Mouse (Mus musculus) right cerebral cortex, postnatal 4 days (tissue): ENCODE results near the gene Klrb1b.
"Not testable (repeated sequence)": the region's sequence is repeated elsewhere in the genome, so short reads cannot be mapped to it uniquely, and the experiment has no call there.

Source experiments
- DNase-seq: peaks from one replicate; pipeline ENCODE4 v3.0.0-alpha.2; 2022

Gene Klrb1b

DNA sequence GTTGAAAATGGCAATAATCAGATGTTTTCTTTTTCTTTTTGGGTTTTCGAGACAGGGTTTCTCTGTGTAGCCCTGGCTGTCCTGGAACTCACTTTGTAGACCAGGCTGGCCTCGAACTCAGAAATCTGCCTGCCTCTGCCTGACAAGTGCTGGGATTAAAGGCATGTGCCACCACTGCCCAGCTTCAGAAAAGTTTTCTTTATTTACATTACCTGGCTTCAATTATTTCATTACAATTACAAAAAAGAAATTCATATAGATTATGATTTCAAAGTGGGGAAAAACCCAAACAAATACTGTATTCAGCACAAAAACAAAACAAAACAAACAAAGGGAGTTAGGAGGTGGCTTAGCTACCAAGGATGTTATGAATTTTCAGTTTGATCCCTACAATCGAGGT is 14.5 kb upstream of the Klrb1b start:
- not testable (repeated sequence) for DNase-seq

DNA sequence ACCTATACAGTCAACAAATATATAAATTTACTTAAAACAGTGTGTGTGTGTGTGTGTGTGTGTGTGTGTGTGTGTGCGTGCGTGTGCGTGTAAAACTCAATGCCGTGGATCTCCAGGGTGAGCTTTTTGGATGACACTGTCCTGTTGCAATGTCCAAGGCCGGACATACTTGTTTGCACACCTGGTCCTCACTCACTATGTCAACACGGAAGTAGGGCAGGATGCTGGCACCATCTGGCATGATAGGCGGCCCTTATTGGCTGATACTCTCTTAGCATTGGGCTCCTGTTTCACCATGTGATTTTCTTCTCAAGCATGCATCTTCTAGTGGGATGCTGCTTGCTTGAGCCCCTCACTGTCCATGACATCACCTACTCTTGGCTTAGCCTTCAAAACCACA is 13.8 kb upstream of the Klrb1b start:
- no peak for DNase-seq

DNA sequence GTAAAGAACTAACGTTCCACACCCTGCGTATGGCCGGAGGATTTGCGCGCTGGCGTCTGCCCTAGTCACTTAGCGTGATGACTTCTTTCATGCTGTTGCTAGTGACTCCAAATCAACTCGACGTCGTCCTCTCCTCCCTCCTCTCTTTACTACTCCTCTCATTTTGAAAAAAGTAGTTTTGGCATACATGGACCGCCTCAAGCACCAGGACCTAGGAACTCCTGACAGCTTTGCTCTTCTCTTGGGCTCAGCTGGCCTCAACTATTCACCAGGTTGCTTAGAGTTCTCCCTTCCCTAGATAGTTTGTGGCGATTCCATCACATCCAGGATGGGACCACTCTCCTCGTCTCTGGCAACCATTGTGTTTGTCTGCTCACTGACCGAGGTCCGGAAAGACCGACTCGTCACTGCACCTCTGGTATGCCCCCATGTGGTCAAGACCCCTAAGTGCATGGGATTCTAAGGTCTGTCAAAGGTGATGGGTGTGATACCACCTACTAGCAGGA is 13.2 kb upstream of the Klrb1b start:
- DNase-seq = peak; percentile 58

DNA sequence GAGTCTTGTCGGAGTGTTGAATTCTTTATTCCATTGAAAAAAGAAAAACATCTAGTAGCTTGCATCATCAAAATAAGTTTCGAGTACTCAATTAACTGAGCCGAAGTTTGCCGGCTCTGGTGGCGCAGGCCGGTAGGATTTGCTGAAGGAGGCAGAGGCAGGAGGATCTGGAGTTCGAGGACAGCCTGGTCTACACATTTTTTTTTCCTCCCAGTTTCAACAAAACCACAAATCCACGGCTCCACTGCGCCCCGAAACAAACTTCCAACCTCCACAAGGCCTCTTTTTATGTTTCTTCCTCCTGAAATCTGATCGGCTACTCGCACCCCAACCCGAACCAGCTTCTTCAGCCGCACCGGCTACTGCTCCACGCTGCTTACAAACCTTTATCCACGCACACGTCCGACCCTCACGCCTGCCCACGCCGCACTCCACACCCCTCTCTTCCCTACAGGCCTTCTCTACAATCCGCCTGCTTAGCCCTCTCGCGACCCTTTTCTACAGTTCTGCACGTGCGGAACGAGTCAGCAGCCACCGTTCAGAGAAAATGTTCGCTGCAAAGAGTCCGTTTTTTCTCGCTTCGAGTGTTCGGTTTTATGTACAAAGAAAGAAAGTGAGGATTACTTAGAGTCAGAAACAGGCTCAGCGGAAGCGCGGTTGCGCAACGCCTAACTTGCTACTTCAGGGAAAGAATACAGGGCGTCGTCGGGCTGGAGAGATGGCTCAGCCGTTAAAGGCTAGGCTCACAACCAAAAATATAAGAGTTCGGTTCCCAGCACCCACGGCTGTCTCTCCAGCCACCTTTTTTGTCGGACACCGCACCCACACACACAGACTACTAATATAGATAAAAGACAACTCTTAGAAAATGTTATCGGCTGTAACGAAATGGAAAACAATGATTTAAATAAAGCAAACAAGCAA is 12.5 kb upstream of the Klrb1b start:
- DNase-seq = peak; percentile 82

DNA sequence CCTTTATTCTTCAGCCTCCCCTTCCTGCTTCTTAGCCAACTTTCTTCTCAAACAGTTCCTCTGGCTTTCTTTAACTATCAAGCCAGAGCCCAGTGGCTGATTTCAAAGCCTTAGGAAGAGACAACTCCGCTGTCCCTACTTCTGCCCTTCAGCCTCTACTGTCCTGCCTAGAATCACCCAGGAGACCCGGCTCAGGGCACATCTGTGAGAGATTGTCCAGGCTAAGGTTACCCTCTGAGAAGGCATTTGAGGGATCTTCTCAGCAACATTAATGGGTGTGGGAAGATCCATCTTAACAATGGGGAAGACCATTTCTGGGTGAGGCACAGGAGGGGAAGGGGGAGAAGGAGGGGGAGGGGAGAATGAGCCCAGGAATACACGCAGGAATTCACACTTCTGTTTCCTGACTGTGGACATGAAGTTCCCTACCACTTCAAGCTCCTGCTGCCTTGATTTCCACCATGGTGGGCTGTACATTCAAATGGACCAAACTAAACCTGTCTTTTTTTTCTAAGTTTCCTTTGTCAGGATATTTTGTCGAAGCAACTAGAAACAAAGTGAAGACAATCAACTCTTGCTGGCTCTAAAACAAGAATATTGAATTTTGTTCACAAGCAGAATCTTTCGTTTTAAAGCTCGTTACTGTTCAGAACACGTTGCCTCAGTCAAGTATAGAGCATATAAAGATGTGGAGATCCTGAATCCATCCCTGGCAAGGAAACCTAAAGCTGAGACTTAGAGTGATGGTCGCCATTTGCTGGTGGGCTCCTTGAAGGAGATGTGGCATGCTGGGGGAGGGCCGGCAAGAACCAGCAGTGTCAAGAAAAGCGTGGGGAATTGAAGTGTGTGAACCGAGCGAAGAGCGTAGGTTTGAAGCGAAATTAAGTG is 11.6 kb upstream of the Klrb1b start:
- DNase-seq = peak; percentile 40

DNA sequence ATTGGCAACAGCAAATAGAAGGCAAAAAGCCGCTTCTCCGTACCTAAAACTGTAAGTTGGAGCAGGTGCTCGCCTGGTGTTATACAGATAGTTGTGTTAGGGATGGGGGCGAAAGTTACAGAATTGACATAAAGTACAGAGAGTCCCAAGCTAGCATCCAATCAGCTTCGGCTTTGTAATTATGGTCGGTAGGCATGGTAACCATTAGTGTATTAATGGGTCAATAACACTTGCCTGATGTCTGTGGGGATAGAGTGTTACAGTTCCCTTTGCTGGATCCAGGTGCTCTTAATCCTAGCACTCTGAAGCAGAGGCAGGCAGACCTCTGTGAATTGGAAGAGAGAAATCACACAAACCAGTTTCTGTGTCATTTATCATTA is 10.8 kb upstream of the Klrb1b start:
- no peak for DNase-seq

DNA sequence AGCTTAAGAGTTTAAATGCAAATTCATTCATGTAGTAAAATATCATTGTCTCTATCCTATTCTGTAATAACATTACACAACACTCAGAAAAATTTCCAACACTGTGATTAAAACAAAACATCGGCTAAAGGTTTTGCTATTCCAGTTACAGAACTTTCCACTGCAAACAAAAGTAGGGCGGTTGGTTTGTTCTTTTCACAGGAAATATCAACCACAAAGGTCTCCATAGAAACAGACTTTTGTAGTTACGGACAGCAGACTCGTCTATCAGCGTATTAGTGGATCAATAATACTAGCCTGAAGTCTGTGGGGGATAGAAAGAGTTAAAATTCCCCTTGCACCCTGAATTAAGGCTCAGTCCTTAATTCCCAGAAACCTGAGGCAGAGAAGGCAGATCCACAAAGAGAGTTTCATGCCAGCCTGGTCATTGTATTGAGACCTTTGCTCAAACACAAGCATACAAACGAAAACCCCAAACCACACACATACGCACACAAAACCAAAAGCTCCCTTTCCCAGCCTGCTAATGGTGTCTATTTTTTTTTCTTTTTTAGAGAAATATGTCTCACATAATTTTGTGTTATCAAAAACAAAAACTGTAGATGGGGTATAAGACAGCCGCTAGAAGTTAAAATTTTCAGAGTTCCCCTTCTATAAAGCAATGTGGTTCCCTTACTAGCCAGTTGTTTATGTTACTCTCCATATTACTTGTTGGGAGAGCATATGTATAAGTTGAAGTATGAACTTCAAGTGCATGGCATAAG is 10.2 kb upstream of the Klrb1b start:
- no peak for DNase-seq

DNA sequence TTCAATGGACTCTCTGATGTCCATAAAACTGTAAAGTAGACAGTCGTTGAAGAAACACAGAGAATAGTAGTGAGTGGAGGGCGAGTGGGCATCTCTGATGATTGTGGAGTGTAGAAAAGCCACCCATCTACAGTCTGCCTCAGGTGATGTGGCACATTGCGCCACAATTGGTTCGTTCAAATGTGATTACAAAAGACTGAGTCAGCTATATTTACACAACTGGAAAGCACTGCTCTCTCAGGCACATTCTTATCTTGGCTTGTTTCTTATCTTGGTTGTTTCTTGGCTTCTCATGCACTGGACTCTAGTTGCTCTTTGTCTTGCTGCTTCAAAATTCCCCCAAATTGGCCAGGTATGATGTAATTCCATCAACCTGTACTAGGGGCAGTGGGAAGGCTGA is 9.4 kb upstream of the Klrb1b start:
- no peak for DNase-seq

DNA sequence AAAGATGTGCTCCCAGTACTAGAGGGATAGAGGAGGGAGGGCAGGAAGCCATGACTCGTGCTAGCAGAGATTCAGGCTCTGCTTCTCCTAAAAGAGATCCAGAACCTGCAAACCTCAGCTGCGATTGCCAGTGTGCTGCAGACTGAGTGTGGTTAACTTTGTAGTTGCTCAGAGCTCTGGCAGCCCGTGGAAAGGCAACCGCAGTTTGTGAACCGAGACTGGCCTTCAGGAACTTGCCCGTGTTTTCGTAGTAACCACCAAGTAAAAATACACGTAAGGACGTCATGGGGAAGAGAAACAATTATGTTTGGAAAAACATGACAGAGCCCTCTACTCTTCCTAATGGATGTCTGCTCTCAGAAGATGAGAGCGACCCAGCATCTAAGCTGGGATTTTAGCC is 6.9 kb upstream of the Klrb1b start:
- no peak for DNase-seq

DNA sequence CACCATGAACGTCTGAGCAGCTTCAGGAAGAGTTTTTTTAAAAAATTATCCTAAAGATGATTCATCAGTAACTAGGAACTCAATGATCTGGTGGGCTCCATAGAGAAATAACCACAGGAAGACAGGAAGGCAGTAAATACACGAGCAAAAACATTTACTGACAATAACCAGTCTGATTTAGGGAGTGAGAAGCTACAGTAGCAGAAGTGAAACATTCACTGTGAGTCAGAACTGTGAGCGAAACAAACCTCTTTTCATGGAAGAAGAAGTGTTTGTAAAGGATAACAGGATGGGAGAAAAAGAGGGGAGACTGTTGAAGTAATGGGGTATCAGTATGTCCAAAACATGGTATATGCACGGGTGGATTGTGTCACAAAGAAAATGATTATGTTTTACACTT is 3.7 kb upstream of the Klrb1b start:
- no peak for DNase-seq

DNA sequence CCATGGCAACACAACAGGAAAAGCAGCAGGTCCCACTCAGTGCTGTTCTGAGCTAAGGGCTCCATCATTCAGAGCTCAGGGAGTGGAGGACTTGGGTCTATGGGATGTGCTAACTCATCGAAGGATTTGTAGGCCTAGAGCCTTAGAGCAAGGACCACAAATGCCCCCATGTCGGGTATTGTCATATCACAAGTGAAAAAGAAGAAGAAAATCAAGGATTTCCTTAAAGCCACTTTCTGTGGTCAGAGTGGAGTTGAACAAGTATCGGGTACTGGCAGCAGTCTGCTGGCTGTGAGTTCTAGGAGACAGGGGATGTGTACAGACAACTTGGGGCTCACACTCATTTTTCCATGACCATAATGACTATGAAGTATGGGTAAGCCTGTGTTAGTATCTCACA is 650 bp upstream of the Klrb1b start:
- DNase-seq = no peak

DNA sequence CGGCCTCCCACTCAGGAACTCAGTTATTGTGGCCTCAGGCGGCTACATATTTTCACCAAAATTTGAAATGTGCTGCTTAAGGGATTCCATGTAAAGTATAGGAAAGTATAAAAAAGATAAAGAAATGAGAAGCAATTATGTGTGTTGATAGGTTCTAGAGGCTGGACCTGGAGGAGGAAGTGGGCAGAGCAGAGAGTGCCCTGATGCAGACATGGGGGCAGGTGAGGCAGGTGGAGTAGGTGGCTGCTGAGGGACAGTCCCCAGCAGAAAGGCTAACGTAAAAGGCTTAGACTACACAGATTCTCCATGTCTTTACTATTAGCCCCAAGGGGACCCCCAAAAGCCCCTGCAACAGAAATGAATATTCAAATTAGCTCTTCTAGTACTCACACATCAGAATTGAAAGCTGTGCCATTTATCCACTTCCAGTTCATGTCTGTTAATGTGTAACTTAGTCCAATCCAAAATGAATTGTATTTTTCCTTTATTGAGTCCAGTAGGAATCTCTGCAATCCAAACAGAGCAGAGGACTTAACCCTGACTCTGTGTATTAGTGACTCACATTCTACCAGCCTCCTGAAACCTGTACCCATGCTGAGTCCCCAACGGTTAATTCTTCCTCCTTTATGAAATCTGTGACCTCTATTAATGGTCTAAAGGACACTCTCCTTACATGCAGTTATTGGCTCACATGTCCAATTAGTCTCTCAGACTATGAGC is 7.9 kb downstream of the Klrb1b start:
- no peak for DNase-seq

DNA sequence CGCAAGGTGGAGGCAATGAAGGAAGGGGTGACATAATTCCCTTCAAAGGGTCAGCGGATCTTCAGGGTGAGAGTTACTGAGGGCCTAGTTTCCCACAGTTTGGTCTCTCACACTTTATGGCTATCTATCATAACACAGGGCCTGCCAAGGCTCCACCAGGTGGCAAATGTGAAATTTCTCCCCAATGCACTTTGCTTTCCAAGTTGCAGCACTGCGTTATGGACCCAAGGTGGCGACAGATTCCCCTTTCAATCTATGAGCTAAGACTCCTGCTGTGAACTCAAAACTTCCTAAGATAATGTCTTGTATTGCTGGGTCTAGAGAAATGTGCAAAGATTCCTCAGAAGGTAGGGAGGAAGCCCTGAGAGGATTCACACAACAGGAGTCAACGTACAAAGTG is 17.6 kb downstream of the Klrb1b start:
- DNase-seq = no peak

DNA sequence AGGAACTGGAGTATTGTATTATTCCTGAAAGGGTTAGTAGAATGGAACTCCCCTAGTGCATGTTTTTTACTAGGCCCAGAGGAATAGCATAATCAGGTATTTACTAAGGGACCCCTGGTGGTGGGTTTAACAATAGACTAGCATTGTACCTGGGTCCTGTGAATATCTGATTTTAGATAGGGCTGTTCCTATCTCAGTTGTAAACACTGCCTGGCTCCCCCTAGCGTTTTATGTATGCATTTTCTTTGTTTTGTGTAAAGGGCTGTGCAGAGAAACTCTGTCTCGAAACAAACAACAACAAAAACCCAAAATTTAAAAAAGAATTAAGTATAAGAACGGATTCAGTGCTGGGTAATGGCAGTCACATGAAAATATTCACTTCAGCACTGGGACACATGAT is 19.1 kb downstream of the Klrb1b start:
- DNase-seq = no peak

DNA sequence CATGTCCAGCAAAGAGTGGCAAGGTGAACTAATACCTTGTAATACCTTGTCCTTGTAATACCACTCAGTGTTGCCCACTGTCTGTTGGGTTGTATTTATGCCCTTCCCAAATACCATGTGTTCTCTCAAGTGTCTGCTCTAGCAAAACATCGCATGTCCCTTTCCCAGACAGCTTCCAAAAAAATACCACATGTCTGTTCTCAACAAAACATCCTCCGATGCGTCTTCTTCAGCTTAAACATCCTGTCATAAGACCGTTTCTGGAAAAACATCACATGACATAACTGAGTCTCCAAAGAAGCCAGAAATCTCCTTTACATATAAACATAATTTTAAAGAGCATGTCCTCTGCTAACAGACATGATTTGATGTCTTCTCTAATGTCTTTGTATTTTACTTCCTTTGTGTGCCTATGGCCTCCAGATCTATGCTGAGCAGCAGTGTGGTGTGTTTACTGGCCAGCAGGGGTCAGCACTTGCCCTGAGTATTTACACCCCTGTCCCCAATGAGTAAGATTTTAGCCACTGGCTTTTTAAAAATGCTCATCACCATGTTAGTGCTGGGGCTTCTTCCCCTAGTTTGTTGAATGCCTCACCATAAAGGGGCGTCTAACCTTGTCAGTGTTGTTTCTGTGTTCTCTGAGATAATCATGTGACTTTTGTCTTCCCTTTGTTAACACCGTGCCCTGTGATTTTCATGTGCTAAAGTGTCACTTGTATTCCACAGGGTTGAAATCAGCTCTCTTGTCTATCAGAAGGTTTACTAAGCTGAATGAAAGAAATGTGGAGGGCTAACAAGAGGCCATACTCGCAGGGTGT is 21.1 kb downstream of the Klrb1b start:
- peak; percentile 68 for DNase-seq

DNA sequence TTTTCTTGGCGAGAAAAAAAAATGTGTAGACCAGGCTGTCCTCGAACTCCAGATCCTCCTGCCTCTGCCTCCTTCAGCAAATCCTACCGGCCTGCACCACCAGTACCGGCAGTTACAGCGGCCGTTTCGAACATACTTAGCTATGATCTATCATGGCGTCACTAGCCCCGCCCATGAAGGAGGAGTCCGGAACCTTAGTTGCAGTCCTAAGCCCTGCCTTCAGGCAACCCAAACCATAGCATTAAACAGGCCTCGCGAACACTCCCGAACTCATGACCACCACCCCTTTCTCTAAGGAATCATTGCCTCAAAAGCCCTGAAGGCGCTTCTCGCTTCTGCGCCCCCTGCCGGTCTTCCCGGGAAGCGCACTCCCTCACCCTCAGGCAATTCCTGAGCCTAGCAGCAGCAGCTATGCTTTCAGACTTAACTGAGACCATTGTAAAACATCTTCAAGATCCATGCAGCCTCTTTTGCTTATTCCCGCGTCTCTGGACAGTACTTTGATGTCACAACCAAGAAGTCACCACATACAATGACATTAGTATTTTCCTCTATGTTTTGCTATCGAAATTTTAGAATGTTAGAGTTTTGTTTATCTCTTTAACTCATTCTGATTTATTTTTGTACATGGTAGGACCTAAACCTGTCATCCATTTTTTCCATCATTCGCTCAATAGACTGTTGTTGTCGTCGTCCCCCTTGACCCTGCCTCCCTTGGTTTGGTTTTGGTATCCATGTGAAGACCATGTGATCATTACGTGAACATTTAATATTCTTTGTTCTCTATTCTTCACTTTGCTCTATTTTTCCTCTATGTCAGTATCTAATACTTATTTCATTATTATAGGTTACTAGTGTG is 22.9 kb downstream of the Klrb1b start:
- peak; percentile 99 for DNase-seq

DNA sequence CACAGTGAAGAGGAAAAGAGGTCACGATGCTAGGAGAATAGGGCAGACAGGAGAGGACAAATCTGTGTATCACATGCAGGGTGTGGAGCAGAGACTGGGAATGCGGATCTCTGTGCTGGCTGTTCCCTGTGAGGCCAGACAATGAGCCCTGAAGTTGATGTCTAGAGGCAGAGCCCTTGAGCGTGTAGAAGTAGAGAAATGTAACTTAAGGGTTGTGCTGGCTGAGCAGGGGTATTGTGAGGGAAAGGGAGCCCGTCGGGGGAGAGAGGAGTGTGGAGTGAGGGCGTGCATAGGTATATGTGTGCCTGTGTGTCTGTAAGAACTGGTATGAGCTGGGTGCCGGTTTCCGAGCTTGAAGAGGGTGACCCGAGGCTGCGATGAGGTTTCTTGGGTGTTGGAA is 23.6 kb downstream of the Klrb1b start:
- DNase-seq = peak; percentile 41

DNA sequence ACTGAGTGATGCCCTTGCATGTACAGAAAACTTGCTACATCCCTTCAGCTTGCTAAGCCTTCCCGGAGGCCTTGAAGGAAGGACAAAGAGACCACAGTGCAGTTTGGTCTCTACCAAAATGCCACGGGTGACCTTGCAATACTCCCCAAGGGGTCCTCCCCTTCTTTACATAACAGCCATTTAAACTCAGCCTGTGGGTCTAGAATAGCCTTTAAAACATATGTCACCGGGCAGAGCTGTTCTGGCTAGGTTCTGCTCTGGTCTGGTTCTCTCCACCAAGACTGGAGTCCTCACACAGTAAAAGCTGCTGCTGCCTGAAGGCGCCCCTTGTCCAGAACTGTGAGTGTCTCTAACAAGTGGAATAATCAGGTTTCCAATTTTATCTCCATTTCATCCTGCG is 25.4 kb downstream of the Klrb1b start:
- not testable (repeated sequence) for DNase-seq

DNA sequence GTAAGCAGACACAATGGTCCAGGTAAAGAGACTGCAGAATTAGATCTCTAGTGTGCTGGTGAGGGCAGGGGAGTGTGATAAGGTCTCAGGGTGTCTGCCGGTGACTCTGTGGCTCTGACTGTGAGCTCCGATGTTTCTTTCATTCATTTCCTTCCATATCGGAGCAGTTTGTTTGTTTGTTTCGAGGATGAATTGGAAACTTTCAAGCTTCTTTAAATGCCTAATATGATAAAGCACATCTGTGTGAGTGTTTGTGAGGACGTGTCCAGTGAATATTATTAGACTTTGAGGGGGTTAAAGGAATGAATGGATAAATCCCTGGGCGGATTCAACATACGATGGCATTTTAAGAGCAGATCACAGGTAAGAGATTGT is 26.2 kb downstream of the Klrb1b start:
- DNase-seq = no peak

DNA sequence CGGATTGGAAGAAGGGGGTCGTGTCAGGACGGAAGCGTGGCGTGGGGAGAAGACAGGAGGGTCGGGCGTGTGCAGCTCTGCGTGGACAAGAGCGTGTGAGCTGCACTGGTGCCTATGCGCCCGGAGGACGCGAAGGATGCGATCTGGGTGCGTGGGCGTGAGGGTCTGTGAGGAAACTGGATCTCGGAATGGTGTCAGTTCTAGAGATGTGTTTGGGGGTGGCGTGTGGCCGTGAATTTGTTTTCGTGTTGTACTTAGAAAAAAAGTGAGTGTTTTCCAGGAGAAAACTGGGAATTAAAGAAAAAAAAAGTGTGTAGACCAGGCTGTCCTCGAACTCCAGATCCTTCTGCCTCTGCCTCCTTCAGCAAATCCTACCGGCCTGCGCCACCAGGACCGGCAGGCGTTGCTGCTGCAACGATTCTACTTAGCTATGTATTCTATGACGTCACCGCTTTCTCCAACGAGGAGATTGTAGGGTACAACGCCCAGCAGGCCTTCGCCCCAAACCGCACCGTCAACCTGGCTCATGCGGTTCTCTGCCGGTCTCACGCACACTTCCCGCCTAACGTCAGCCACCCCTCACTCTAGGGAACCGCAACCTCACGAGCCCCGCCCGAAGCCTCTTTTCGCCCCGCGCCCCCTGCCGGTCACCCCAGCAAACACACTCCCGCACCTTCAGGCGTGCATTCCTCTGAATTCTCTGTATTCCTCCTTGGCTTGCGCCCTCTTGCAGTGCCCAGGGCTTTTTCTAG is 26.8 kb downstream of the Klrb1b start:
- peak; percentile 81 for DNase-seq
